Mouse (Mus musculus): ENCODE data around the gene Slc25a16. TPM values are rescaled to one million over a fixed set of nuclear protein-coding genes. Genes with fewer than 3 reads are reported as not detected.
"Not testable (repeated sequence)": the region's sequence is repeated elsewhere in the genome, so short reads cannot be mapped to it uniquely, and the experiment has no call there.

Slc25a16 gene
- total RNA-seq, 2 experiments from 2014 or later: 37.4 to 41.9 TPM

- DNase-seq (ENCODE audit: low spot score in 2 of 2): no peak
- intact Hi-C loops (cut with DNase I): no loop called here
Measured at GRCm38 (mm10) chr10:62900144-62900543, 20.3 kb upstream of the Slc25a16 start.

GRCm38 (mm10) chr10:62901826-62902225 is 18.6 kb upstream of the Slc25a16 start:
- DNase-seq (ENCODE audit: low spot score in 2 of 2): no peak
- intact Hi-C loops (cut with DNase I): no loop called here

GRCm38 (mm10) chr10:62902829-62903228 is 17.6 kb upstream of the Slc25a16 start:
- DNase-seq (ENCODE audit: low spot score in 2 of 2): no peak
- intact Hi-C loops (cut with DNase I): no loop called here

- intact Hi-C loops (cut with DNase I): no loop called here
Measured at GRCm38 (mm10) chr10:62906336-62906735, 14.1 kb upstream of the Slc25a16 start.

GRCm38 (mm10) chr10:62908896-62909295 is 11.5 kb upstream of the Slc25a16 start, which contains the start of gene Tet1:
Tet1 (minus strand) TSS chr10:62908996.
- intact Hi-C loops (cut with DNase I): not testable (repeated sequence)

More at GRCm38 (mm10) chr10:62906336-62906735, 14.1 kb upstream of the Slc25a16 start:
- no peak for DNase-seq (ENCODE audit: low spot score in 2 of 2)

GRCm38 (mm10) chr10:62911120-62911519 is 9.3 kb upstream of the Slc25a16 start:
- no peak for DNase-seq (ENCODE audit: low spot score in 2 of 2)
- intact Hi-C loops (cut with DNase I): no loop called here

More at GRCm38 (mm10) chr10:62908896-62909295, 11.5 kb upstream of the Slc25a16 start, which contains the start of gene Tet1:
- DNase-seq (ENCODE audit: low spot score in 2 of 2): not testable (repeated sequence)

GRCm38 (mm10) chr10:62918985-62919384 is 1.4 kb upstream of the Slc25a16 start:
- DNase-seq (ENCODE audit: low spot score in 2 of 2): no peak
- intact Hi-C loops (cut with DNase I): no loop called here

- no peak for DNase-seq (ENCODE audit: low spot score in 2 of 2)
- intact Hi-C loops (cut with DNase I): loop anchor here (1.0 to 2.0 kb wide), 2 partner anchors 26 to 55 kb away; partner anchors contain the start of gene Dna2
Measured at GRCm38 (mm10) chr10:62920766-62921156, 328 bp downstream of the Slc25a16 start.

- DNase-seq (ENCODE audit: low spot score in 2 of 2): no peak
- intact Hi-C loops (cut with DNase I): no loop called here
Measured at GRCm38 (mm10) chr10:62924096-62924635, 3.7 kb downstream of the Slc25a16 start.

- no peak for DNase-seq (ENCODE audit: low spot score in 2 of 2)
- intact Hi-C loops (cut with DNase I): no loop called here
Measured at GRCm38 (mm10) chr10:62932381-62932780, 11.9 kb downstream of the Slc25a16 start.

- no peak for DNase-seq (ENCODE audit: low spot score in 2 of 2)
- intact Hi-C loops (cut with DNase I): no loop called here
Measured at GRCm38 (mm10) chr10:62944975-62945580, 24.6 kb downstream of the Slc25a16 start.

- intact Hi-C loops (cut with DNase I): loop anchor here (2.0 kb wide), 1 partner anchor 26 kb away; the partner anchor contains the start of gene Slc25a16
- DNase-seq (ENCODE audit: low spot score in 2 of 2): peak; percentile 71 to 73
Measured at GRCm38 (mm10) chr10:62946738-62947471, 26.5 kb downstream of the Slc25a16 start, which contains the start of gene Dna2. Dna2 (plus strand) TSS chr10:62947026.

GRCm38 (mm10) chr10:62948551-62948950 is 28.1 kb downstream of the Slc25a16 start:
- intact Hi-C loops (cut with DNase I): no loop called here
- no peak for DNase-seq (ENCODE audit: low spot score in 2 of 2)

GRCm38 (mm10) chr10:62963956-62964355 is 43.5 kb downstream of the Slc25a16 start:
- intact Hi-C loops (cut with DNase I): no loop called here

GRCm38 (mm10) chr10:62965796-62966195 is 45.4 kb downstream of the Slc25a16 start:
- DNase-seq (ENCODE audit: low spot score in 2 of 2): no peak
- intact Hi-C loops (cut with DNase I): no loop called here

More at GRCm38 (mm10) chr10:62963956-62964355, 43.5 kb downstream of the Slc25a16 start:
- no peak for DNase-seq (ENCODE audit: low spot score in 2 of 2)

- intact Hi-C loops (cut with DNase I): no loop called here
- no peak for DNase-seq (ENCODE audit: low spot score in 2 of 2)
Measured at GRCm38 (mm10) chr10:62966291-62966690, 45.9 kb downstream of the Slc25a16 start.

- intact Hi-C loops (cut with DNase I): no loop called here
- peak in 1 of 2 experiments; percentile 19 for DNase-seq (ENCODE audit: low spot score in 2 of 2)
Measured at GRCm38 (mm10) chr10:62971821-62972220, 51.4 kb downstream of the Slc25a16 start.

- DNase-seq (ENCODE audit: low spot score in 2 of 2): no peak
- intact Hi-C loops (cut with DNase I): loop anchor here (2.0 to 10.0 kb wide), 2 partner anchors 43 to 85 kb away; partner anchors contain the start of gene Pbld1
Measured at GRCm38 (mm10) chr10:62979667-62980038, 59.2 kb downstream of the Slc25a16 start.

GRCm38 (mm10) chr10:62980039-62980954 is 59.9 kb downstream of the Slc25a16 start, which contains the start of gene Rufy2:
Rufy2 (plus strand) TSS chr10:62980223.
- DNase-seq (ENCODE audit: low spot score in 2 of 2): peak; percentile 86 to 93
- intact Hi-C loops (cut with DNase I): loop anchor here (2.0 to 10.0 kb wide), 2 partner anchors 43 to 85 kb away; partner anchors contain the start of gene Pbld1

Data from left cerebral cortex, postnatal 25 days (tissue).